Mouse (Mus musculus) layer of hippocampus, adult 6 months (tissue): ENCODE results near the gene Atp8b5. TPM values are rescaled to one million over a fixed set of nuclear protein-coding genes. Genes with fewer than 3 reads are reported as not detected.

Experiments used
- long read RNA-seq, 2 experiments: library from polyadenylated mRNA; unstranded; transcript quantifications; one replicate each; pipeline ENCODE4 v2.0.0; 2019 to 2020
- polyA plus RNA-seq: library from polyadenylated mRNA; unstranded; fragments of <200 nt; fragmentation: Nextera tagmentation; gene quantifications from 2 replicates; pipeline ENCODE4 v1.2.3, GENCODE M21; 2021

Atp8b5 gene
- polyA plus RNA-seq, result 0.09 and 0.15 TPM in 2 replicates
- long read RNA-seq, experiment 1, result 0 reads
- long read RNA-seq, experiment 2, partial matches to known transcripts, result 0 of 1 reads
- long read RNA-seq, experiment 2, other reads (novel, unspliced or antisense), result 1 of 1 reads

GRCm38 (mm10) chr4:43266623-43267322 is at the start of gene Atp8b5:
Gene Atp8b5, plus strand, starts transcription at chr4:43267159.

GRCm38 (mm10) chr4:43381408-43382154 is 114.6 kb downstream of the Atp8b5 start, which contains the start of gene Rusc2:
Gene Rusc2, plus strand, starts transcription at chr4:43381979.

Other genes with a start within 250 kb of the Atp8b5 start
- 9.8 and 10.1 TPM in 2 replicates for gene Pigo, start 241.3 kb upstream of the Atp8b5 start, polyA plus RNA-seq
- 199 and 209 TPM in 2 replicates for gene Stoml2, start 235.4 kb upstream of the Atp8b5 start, polyA plus RNA-seq
- gene Fam214b, start 220.9 kb upstream of the Atp8b5 start, polyA plus RNA-seq, result 7.3 and 9.2 TPM in 2 replicates
- gene Unc13b, start 208.2 kb upstream of the Atp8b5 start, polyA plus RNA-seq, result 3.1 and 4.2 TPM in 2 replicates
- gene Rusc2, start 114.8 kb downstream of the Atp8b5 start, polyA plus RNA-seq, result 52.0 and 78.4 TPM in 2 replicates
- 0.79 and 2.1 TPM in 2 replicates for gene Fam166b, start 162.0 kb downstream of the Atp8b5 start, polyA plus RNA-seq
- 6.8 and 9.2 TPM in 2 replicates for gene Tesk1, start 174.8 kb downstream of the Atp8b5 start, polyA plus RNA-seq
- gene Cd72, start 187.5 kb downstream of the Atp8b5 start, polyA plus RNA-seq, result 3.8 and 5.5 TPM in 2 replicates
- not detected in 2 replicates for gene Sit1, start 216.6 kb downstream of the Atp8b5 start, polyA plus RNA-seq
- gene Ccdc107, start 225.7 kb downstream of the Atp8b5 start, polyA plus RNA-seq, result 85.4 and 101 TPM in 2 replicates
- gene Arhgef39, start 232.5 kb downstream of the Atp8b5 start, polyA plus RNA-seq, result 0.38 and 1.2 TPM in 2 replicates
- 0.44 and 0.94 TPM in 2 replicates for gene Car9, start 239.8 kb downstream of the Atp8b5 start, polyA plus RNA-seq